Mouse (Mus musculus) c-Kit-positive CD71-positive TER-119-positive erythroid progenitor cells, embryonic 14.5 days (primary cell): Measurements from ENCODE around the gene Gm17402.
A peak's percentile ranks its signal among the peaks of the same experiment; 100 is the strongest.

ENCODE experiments used
- DNase-seq: peaks from one replicate; pipeline ENCODE4 v3.0.0-alpha.2; 2013; ENCODE audit warnings: low spot score

Gm17402 gene

GRCm38 (mm10) chr3:67375063-67375462 is at the start of gene Gm17402:
Gene Gm17402, minus strand, starts transcription at chr3:67375163.
- no peak for DNase-seq

- no peak for DNase-seq
Observed at GRCm38 (mm10) chr3:67378215-67378614, 3.3 kb upstream of the Gm17402 start.

GRCm38 (mm10) chr3:67374360-67374778 is 594 bp downstream of the Gm17402 start:
- no peak for DNase-seq

- peak; percentile 87 for DNase-seq
Observed at GRCm38 (mm10) chr3:67373872-67374271, 1.1 kb downstream of the Gm17402 start, which contains the start of gene Mlf1. Gene Mlf1, plus strand, starts transcription at chr3:67374097.

- no peak for DNase-seq
Observed at GRCm38 (mm10) chr3:67372781-67373180, 2.2 kb downstream of the Gm17402 start.

- DNase-seq: no peak
Observed at GRCm38 (mm10) chr3:67372194-67372593, 2.8 kb downstream of the Gm17402 start.

- DNase-seq: no peak
Observed at GRCm38 (mm10) chr3:67369407-67370079, 5.4 kb downstream of the Gm17402 start.

- no peak for DNase-seq
Observed at GRCm38 (mm10) chr3:67367481-67367880, 7.5 kb downstream of the Gm17402 start.

GRCm38 (mm10) chr3:67366087-67366892 is 8.7 kb downstream of the Gm17402 start:
- no peak for DNase-seq

GRCm38 (mm10) chr3:67358376-67358775 is 16.6 kb downstream of the Gm17402 start:
- DNase-seq: no peak

- no peak for DNase-seq
Observed at GRCm38 (mm10) chr3:67352763-67353149, 22.2 kb downstream of the Gm17402 start.

- DNase-seq: peak; percentile 54
Observed at GRCm38 (mm10) chr3:67352128-67352762, 22.7 kb downstream of the Gm17402 start.

GRCm38 (mm10) chr3:67351406-67352127 is 23.4 kb downstream of the Gm17402 start:
- DNase-seq: no peak

GRCm38 (mm10) chr3:67346674-67347073 is 28.3 kb downstream of the Gm17402 start:
- DNase-seq: no peak

GRCm38 (mm10) chr3:67344599-67344998 is 30.4 kb downstream of the Gm17402 start:
- DNase-seq: peak; percentile 37

GRCm38 (mm10) chr3:67343004-67343662 is 31.8 kb downstream of the Gm17402 start:
- peak; percentile 8 for DNase-seq

- no peak for DNase-seq
Observed at GRCm38 (mm10) chr3:67340921-67341320, 34.0 kb downstream of the Gm17402 start.

GRCm38 (mm10) chr3:67339558-67339957 is 35.4 kb downstream of the Gm17402 start:
- DNase-seq: no peak

- DNase-seq: no peak
Observed at GRCm38 (mm10) chr3:67322422-67322821, 52.5 kb downstream of the Gm17402 start.
